Mouse (Mus musculus): ENCODE measurements around the gene Mast4. TPM values are rescaled to one million over a fixed set of nuclear protein-coding genes. Genes with fewer than 3 reads are reported as not detected.

Mast4 gene
- polyA plus RNA-seq, 1 experiment from 2014 or later, result 45.4 TPM

DNA sequence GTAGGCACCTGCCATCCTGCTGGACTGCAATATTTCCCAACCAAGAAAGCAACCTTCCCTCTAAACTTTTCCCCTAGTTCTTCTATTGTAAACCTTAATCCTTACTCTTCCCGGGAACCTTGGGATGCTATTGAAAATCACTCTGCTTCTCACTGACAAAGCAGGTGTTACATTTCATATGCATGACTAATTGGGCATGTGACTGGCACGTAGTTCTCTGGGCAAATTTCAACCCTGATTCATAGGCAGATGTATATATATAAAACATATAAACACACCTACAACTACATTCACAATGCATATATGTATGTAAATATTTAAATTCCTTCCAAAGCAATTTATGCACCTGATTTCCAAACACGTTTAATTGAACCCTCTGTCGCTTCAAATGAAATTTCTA lies 90.2 kb downstream of the Mast4 start:
- Histone ChIP-seq H3K9ac (ENCODE audit: low read depth, low read length) (no peak overlapping the region), H3K27ac (ENCODE audit: low read depth, low read length) (no peak overlapping the region), H3K27me3 (ENCODE audit: control insufficient read depth, insufficient read depth, low read length) (no peaks in the 10 kb centered on the region), H3K4me3 (ENCODE audit: low read depth, low read length) (no peak overlapping the region), H3K4me1 (ENCODE audit: control insufficient read depth, insufficient read depth, low read length) (no peaks in the 10 kb centered on the region; the same call in 1 of the 2 replicates), H3K9me3 (replicated peaks; ENCODE audit: control insufficient read depth, low read length) (no peaks in the 10 kb centered on the region), H3K4me2 (no peak overlapping the region), H3K36me3 (ENCODE audit: control insufficient read depth, insufficient read depth, low read length) (no peaks in the 10 kb centered on the region)
- no peak for ATAC-seq (replicated peaks; ENCODE audit: insufficient number of reproducible peaks, low FRiP score, low TSS enrichment)
- 80% methylated on average over 4 of the region's 4 CpGs for whole genome bisulfite sequencing (ENCODE audit: insufficient replicate concordance)

DNA sequence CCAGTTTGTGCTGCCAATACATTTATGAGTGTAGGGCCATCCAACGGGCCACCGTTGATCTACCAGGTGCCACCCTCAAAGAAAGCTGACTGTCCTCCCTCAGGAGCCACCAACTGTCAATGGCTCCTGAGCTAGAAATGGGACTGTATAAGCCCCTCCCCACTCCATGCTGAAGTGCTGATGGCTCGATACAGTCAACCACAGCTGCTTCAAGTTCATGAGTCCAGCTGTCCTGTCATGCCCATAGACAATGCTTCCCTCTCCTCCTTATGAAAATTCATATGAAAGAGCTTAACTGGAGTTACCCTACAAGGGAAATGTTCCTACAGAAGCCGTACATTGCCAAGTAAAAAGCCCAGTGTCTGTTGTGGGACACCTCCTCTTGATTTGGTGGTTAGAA lies 93.2 kb downstream of the Mast4 start:
- Histone ChIP-seq H3K4me3 (ENCODE audit: low read depth, low read length) (no peak overlapping the region), H3K27ac (ENCODE audit: low read depth, low read length) (no peak overlapping the region), H3K4me2 (no peak overlapping the region), H3K4me1 (ENCODE audit: control insufficient read depth, insufficient read depth, low read length) (no peaks in the 10 kb centered on the region; the same call in 1 of the 2 replicates), H3K27me3 (ENCODE audit: control insufficient read depth, insufficient read depth, low read length) (no peaks in the 10 kb centered on the region), H3K9ac (ENCODE audit: low read depth, low read length) (no peak overlapping the region), H3K9me3 (replicated peaks; ENCODE audit: control insufficient read depth, low read length) (no peaks in the 10 kb centered on the region), H3K36me3 (ENCODE audit: control insufficient read depth, insufficient read depth, low read length) (no peaks in the 10 kb centered on the region)
- no peak for ATAC-seq (replicated peaks; ENCODE audit: insufficient number of reproducible peaks, low FRiP score, low TSS enrichment)
- WGBS (ENCODE audit: insufficient replicate concordance), result 87% methylated on average over 4 of the region's 4 CpGs

DNA sequence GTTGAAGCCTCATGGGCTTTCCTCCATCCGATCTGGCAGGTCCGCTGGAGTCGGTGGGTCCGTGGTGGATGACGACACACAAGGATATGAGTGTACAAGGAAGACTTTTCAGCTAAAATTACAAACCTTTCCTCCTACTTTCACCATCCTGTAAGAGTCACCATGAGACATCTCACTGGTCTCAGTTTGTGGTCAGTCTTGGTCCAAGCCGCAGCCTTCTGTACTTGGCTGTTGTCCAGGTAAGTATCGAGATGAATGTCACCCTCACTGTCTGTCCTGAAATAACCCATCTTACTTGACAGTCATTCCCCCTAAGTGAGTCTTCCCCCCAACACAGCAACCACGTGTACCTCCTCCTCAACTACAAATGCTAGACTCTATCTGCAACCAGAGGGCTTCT lies 94.6 kb downstream of the Mast4 start:
- no peak for ATAC-seq (replicated peaks; ENCODE audit: insufficient number of reproducible peaks, low FRiP score, low TSS enrichment)
- Histone ChIP-seq H3K36me3 (ENCODE audit: control insufficient read depth, insufficient read depth, low read length) (no peaks in the 10 kb centered on the region), H3K9ac (ENCODE audit: low read depth, low read length) (no peak overlapping the region), H3K27me3 (ENCODE audit: control insufficient read depth, insufficient read depth, low read length) (no peaks in the 10 kb centered on the region), H3K4me1 (ENCODE audit: control insufficient read depth, insufficient read depth, low read length) (no peaks in the 10 kb centered on the region), H3K27ac (ENCODE audit: low read depth, low read length) (no peak overlapping the region), H3K4me2 (no peak overlapping the region), H3K9me3 (replicated peaks; ENCODE audit: control insufficient read depth, low read length) (no peaks in the 10 kb centered on the region), H3K4me3 (ENCODE audit: low read depth, low read length) (no peak overlapping the region)
- WGBS (ENCODE audit: insufficient replicate concordance), result 87% methylated on average over 8 of the region's 8 CpGs

DNA sequence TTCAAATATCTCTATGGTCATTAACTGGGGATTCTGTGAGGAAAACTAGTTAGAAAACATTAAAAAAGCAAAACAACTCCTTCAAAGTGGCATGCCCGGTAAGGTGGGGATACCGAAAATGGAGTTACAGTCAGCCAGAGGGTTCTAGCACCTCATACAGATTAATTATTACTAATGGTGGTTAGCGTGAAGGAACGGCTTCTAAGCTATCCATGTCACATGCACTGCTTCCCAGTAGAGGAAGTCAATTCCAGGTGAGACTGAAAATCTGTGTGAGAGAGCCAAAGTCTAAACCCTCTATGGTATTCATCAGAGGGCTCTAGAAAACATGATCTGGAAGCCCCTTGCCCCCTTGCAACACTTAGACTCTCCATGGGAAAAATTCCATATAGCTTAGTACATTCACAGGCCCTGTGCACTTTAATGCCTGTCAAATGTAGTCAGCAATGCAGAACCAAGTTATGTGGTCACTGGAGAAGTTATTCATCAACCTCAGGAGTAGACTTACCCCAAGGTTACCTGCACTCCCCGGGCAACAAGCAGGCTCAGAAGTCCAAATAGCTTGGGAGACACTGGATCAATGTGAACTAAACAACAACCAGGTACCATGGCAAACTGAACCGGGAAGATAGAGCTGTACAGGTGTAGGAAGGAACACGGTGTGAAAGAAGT lies 96.1 kb downstream of the Mast4 start:
- H3K27ac ChIP-seq (ENCODE audit: low read depth, low read length), result no peak overlapping the region
- no peak overlapping the region for H3K9ac ChIP-seq (ENCODE audit: low read depth, low read length)
- no peaks in the 10 kb centered on the region for H3K36me3 ChIP-seq (ENCODE audit: control insufficient read depth, insufficient read depth, low read length)
- 86% methylated on average over 7 of the region's 7 CpGs for WGBS (ENCODE audit: insufficient replicate concordance)
- no peaks in the 10 kb centered on the region for H3K27me3 ChIP-seq (ENCODE audit: control insufficient read depth, insufficient read depth, low read length)
- no peak for ATAC-seq (replicated peaks; ENCODE audit: insufficient number of reproducible peaks, low FRiP score, low TSS enrichment)
- no peaks in the 10 kb centered on the region for H3K4me1 ChIP-seq (ENCODE audit: control insufficient read depth, insufficient read depth, low read length)
- H3K9me3 ChIP-seq (replicated peaks; ENCODE audit: control insufficient read depth, low read length), result no peaks in the 10 kb centered on the region
- no peak overlapping the region for H3K4me2 ChIP-seq
- H3K4me3 ChIP-seq (ENCODE audit: low read depth, low read length), result no peak overlapping the region

DNA sequence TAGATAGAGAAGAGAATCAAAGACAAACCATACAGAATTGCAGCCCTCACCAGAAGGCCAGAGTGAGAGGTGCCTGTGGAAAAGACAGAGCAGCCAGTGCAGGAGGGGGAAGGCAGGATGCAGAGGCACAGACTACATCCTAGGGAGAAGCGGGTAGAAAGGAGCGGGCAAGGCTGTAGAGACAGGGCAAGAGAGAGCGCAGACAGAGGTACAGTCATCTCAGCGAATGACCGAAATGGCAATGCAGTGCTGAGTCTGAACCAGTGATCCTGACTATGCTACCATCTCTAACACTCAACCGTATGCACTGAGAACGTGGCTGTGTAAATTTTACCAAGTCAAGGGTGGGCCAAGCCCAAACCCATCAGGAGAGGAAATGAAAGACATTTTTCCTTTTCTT lies 102.1 kb downstream of the Mast4 start:
- no peaks in the 10 kb centered on the region for H3K9me3 ChIP-seq (replicated peaks; ENCODE audit: control insufficient read depth, low read length)
- no peak for ATAC-seq (replicated peaks; ENCODE audit: insufficient number of reproducible peaks, low FRiP score, low TSS enrichment)
- H3K4me1 ChIP-seq (ENCODE audit: control insufficient read depth, insufficient read depth, low read length), result no peaks in the 10 kb centered on the region
- no peak overlapping the region for H3K4me2 ChIP-seq
- H3K27ac ChIP-seq (ENCODE audit: low read depth, low read length), result no peak overlapping the region
- H3K4me3 ChIP-seq (ENCODE audit: low read depth, low read length), result no peak overlapping the region
- no peaks in the 10 kb centered on the region for H3K27me3 ChIP-seq (ENCODE audit: control insufficient read depth, insufficient read depth, low read length)
- H3K9ac ChIP-seq (ENCODE audit: low read depth, low read length), result no peak overlapping the region
- WGBS (ENCODE audit: insufficient replicate concordance), result 84% methylated on average over 7 of the region's 7 CpGs
- H3K36me3 ChIP-seq (ENCODE audit: control insufficient read depth, insufficient read depth, low read length), result no peaks in the 10 kb centered on the region

DNA sequence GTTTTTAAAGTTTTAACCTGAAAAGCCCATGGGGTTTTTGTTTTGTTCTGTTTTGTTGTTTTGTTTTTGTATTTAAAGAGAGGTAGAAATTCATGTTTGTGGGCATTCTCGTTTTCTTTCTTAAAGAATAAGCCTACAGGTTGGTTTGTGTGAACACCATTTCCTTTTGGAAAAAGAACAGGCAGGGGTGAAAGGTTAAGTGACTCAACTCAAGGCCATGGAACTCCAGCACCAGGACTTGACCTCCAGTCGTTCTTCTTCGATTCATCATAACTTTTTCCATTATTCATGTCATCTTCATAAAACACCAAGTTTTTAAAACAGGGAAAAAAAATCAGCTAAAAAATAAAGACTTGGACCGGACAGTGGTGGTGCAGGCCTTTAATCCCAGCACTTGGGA lies 105.2 kb downstream of the Mast4 start:
- H3K9ac ChIP-seq (ENCODE audit: low read depth, low read length), result no peak overlapping the region
- H3K27me3 ChIP-seq (ENCODE audit: control insufficient read depth, insufficient read depth, low read length), result no peaks in the 10 kb centered on the region
- no peak overlapping the region for H3K4me3 ChIP-seq (ENCODE audit: low read depth, low read length)
- no peaks in the 10 kb centered on the region for H3K9me3 ChIP-seq (replicated peaks; ENCODE audit: control insufficient read depth, low read length)
- no peak for ATAC-seq (replicated peaks; ENCODE audit: insufficient number of reproducible peaks, low FRiP score, low TSS enrichment)
- no peaks in the 10 kb centered on the region for H3K36me3 ChIP-seq (ENCODE audit: control insufficient read depth, insufficient read depth, low read length)
- H3K4me1 ChIP-seq (ENCODE audit: control insufficient read depth, insufficient read depth, low read length), result no peaks in the 10 kb centered on the region
- H3K27ac ChIP-seq (ENCODE audit: low read depth, low read length), result no peak overlapping the region
- H3K4me2 ChIP-seq, result no peak overlapping the region
- WGBS (ENCODE audit: insufficient replicate concordance), result 78% methylated on average over 4 of the region's 4 CpGs

DNA sequence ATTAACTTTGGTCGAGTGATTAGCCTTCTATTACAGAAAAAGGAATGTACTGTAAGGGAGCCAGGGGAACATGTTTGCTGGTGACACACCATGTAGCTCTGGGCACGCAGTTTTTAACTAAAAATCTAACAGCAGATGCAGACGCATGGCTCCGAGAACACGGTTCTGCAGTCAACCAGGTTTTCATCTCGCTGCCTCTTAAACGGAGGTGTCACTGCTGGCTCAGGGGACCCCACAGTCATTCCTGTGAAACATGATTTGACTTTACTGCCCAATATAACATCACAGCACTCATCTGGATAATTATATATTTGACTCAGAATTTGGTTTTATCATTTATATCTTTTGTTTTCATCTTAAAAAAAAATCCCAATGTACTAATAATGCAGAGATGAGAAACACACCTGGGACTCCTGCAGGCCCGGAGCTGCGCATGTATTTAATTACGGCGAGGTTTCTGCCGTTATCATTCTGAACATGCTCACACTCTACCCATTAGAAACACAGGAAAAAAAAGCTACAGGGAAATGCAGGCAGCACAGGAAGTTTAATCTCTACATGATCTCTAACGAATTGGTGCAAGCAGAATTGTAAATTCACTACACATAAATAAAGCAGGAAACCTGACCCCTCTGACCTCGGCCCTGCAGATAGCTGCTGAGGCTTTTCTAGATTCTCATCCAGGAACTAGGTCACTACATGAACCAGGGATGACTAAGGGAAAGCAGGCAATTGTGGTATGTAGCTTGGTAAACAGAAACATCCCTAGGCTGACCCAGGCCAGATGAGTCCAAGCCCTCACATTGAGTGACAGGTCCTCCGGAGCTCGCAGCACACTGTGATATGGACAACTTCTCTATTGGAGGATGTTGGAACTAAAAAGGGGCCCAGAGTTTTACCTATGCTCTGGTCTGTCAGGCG lies 108.1 kb downstream of the Mast4 start:
- H3K27me3 ChIP-seq (ENCODE audit: control insufficient read depth, insufficient read depth, low read length), result no peaks in the 10 kb centered on the region
- 51% methylated on average over 17 of the region's 17 CpGs for WGBS (ENCODE audit: insufficient replicate concordance)
- no peak for ATAC-seq (replicated peaks; ENCODE audit: insufficient number of reproducible peaks, low FRiP score, low TSS enrichment)
- no peaks in the 10 kb centered on the region for H3K36me3 ChIP-seq (ENCODE audit: control insufficient read depth, insufficient read depth, low read length)
- H3K9me3 ChIP-seq (replicated peaks; ENCODE audit: control insufficient read depth, low read length), result no peaks in the 10 kb centered on the region
- no peak overlapping the region for H3K4me3 ChIP-seq (ENCODE audit: low read depth, low read length)
- H3K27ac ChIP-seq (ENCODE audit: low read depth, low read length), result no peak overlapping the region
- H3K4me2 ChIP-seq, result no peak overlapping the region
- no peak overlapping the region for H3K9ac ChIP-seq (ENCODE audit: low read depth, low read length)
- H3K4me1 ChIP-seq (ENCODE audit: control insufficient read depth, insufficient read depth, low read length), result no peaks in the 10 kb centered on the region

DNA sequence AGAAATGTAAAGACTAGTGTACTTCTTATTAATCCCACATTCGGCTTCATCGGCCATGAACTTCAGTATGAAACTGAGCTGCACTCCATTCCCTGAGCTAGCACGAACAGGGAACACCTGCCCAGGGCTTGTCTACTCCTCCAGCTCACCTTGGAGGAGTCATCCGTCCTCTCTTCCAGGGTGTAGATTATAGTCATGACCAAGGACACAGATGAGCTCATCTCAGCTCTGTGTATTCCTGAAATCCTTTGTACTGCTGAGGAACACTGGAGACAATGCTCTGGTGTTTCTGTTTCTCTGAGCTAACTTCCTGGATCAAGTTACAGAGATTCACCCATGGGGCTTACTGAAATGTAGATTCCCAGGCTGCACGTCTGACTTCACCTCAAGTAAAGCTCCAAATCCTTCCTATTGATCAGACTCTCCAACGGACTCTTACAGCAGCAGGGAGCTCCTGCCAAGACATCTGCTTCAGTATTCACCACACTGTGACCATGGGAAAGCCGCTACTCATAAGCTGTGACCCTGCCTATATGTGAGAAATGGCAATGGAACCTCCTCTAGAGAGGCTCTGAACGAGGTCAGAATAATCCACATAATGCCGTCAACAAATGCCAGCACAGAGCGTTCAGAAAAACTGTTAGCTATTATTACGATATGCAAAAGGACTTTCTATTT lies 108.9 kb downstream of the Mast4 start:
- Histone ChIP-seq H3K4me3 (ENCODE audit: low read depth, low read length) (no peak overlapping the region), H3K36me3 (ENCODE audit: control insufficient read depth, insufficient read depth, low read length) (no peaks in the 10 kb centered on the region), H3K27ac (ENCODE audit: low read depth, low read length) (no peak overlapping the region), H3K4me2 (no peak overlapping the region), H3K27me3 (ENCODE audit: control insufficient read depth, insufficient read depth, low read length) (no peaks in the 10 kb centered on the region), H3K9ac (ENCODE audit: low read depth, low read length) (no peak overlapping the region), H3K4me1 (ENCODE audit: control insufficient read depth, insufficient read depth, low read length) (peaks cover 6% of the 10 kb centered on the region), H3K9me3 (replicated peaks; ENCODE audit: control insufficient read depth, low read length) (no peaks in the 10 kb centered on the region)
- WGBS (ENCODE audit: insufficient replicate concordance), result 57% methylated on average over 11 of the region's 11 CpGs
- no peak for ATAC-seq (replicated peaks; ENCODE audit: insufficient number of reproducible peaks, low FRiP score, low TSS enrichment)
